Mouse (Mus musculus): ENCODE measurements around the gene Stx8. TPM values are rescaled to one million over a fixed set of nuclear protein-coding genes. Genes with fewer than 3 reads are reported as not detected.

Gene Stx8
- total RNA-seq, 2 experiments from 2014 or later, result 28.1 to 28.4 TPM

GRCm38 (mm10) chr11:68071836-68072235 lies 105.8 kb downstream of the Stx8 start:
- DNase-seq (ENCODE audit: extremely low spot score in 1 of 2, low spot score in 2 of 2), result no peak
- intact Hi-C loops (cut with DNase I), result no loop called here

- intact Hi-C loops (cut with DNase I), result no loop called here
- DNase-seq (ENCODE audit: extremely low spot score in 1 of 2, low spot score in 2 of 2), result no peak
Observed at GRCm38 (mm10) chr11:68072597-68073210, 106.7 kb downstream of the Stx8 start.

- DNase-seq (ENCODE audit: extremely low spot score in 1 of 2, low spot score in 2 of 2), result no peak
- intact Hi-C loops (cut with DNase I), result no loop called here
Observed at GRCm38 (mm10) chr11:68074686-68075085, 108.7 kb downstream of the Stx8 start.

GRCm38 (mm10) chr11:68075331-68075730 lies 109.3 kb downstream of the Stx8 start:
- DNase-seq (ENCODE audit: extremely low spot score in 1 of 2, low spot score in 2 of 2), result no peak
- intact Hi-C loops (cut with DNase I), result no loop called here

- intact Hi-C loops (cut with DNase I), result no loop called here
- no peak for DNase-seq (ENCODE audit: extremely low spot score in 1 of 2, low spot score in 2 of 2)
Observed at GRCm38 (mm10) chr11:68079756-68080155, 113.8 kb downstream of the Stx8 start.

GRCm38 (mm10) chr11:68080999-68081398 lies 115.0 kb downstream of the Stx8 start:
- intact Hi-C loops (cut with DNase I), result no loop called here
- DNase-seq (ENCODE audit: extremely low spot score in 1 of 2, low spot score in 2 of 2), result no peak

GRCm38 (mm10) chr11:68082756-68083155 lies 116.8 kb downstream of the Stx8 start:
- intact Hi-C loops (cut with DNase I), result no loop called here
- no peak for DNase-seq (ENCODE audit: extremely low spot score in 1 of 2, low spot score in 2 of 2)

- intact Hi-C loops (cut with DNase I), result no loop called here
- no peak for DNase-seq (ENCODE audit: extremely low spot score in 1 of 2, low spot score in 2 of 2)
Observed at GRCm38 (mm10) chr11:68083562-68083961, 117.6 kb downstream of the Stx8 start.

- DNase-seq (ENCODE audit: extremely low spot score in 1 of 2, low spot score in 2 of 2), result no peak
- intact Hi-C loops (cut with DNase I), result no loop called here
Observed at GRCm38 (mm10) chr11:68086221-68086620, 120.2 kb downstream of the Stx8 start.

GRCm38 (mm10) chr11:68089426-68089825 lies 123.4 kb downstream of the Stx8 start:
- intact Hi-C loops (cut with DNase I), result no loop called here

GRCm38 (mm10) chr11:68089885-68090592 lies 124.0 kb downstream of the Stx8 start:
- intact Hi-C loops (cut with DNase I), result no loop called here
- DNase-seq (ENCODE audit: extremely low spot score in 1 of 2, low spot score in 2 of 2), result no peak

More at GRCm38 (mm10) chr11:68089426-68089825, 123.4 kb downstream of the Stx8 start:
- no peak for DNase-seq (ENCODE audit: extremely low spot score in 1 of 2, low spot score in 2 of 2)

GRCm38 (mm10) chr11:68091975-68092759 lies 126.2 kb downstream of the Stx8 start:
- no peak for DNase-seq (ENCODE audit: extremely low spot score in 1 of 2, low spot score in 2 of 2)
- intact Hi-C loops (cut with DNase I), result no loop called here

- no peak for DNase-seq (ENCODE audit: extremely low spot score in 1 of 2, low spot score in 2 of 2)
- intact Hi-C loops (cut with DNase I), result no loop called here
Observed at GRCm38 (mm10) chr11:68101598-68101997, 135.6 kb downstream of the Stx8 start.

- no peak for DNase-seq (ENCODE audit: extremely low spot score in 1 of 2, low spot score in 2 of 2)
- intact Hi-C loops (cut with DNase I), result no loop called here
Observed at GRCm38 (mm10) chr11:68103480-68103879, 137.5 kb downstream of the Stx8 start.

- intact Hi-C loops (cut with DNase I), result no loop called here
- no peak for DNase-seq (ENCODE audit: extremely low spot score in 1 of 2, low spot score in 2 of 2)
Observed at GRCm38 (mm10) chr11:68106053-68106452, 140.1 kb downstream of the Stx8 start.

GRCm38 (mm10) chr11:68113454-68114100 lies 147.6 kb downstream of the Stx8 start:
- no peak for DNase-seq (ENCODE audit: extremely low spot score in 1 of 2, low spot score in 2 of 2)
- intact Hi-C loops (cut with DNase I), result no loop called here

GRCm38 (mm10) chr11:68114202-68114601 lies 148.2 kb downstream of the Stx8 start:
- no peak for DNase-seq (ENCODE audit: extremely low spot score in 1 of 2, low spot score in 2 of 2)
- intact Hi-C loops (cut with DNase I), result no loop called here

- no peak for DNase-seq (ENCODE audit: extremely low spot score in 1 of 2, low spot score in 2 of 2)
- intact Hi-C loops (cut with DNase I), result no loop called here
Observed at GRCm38 (mm10) chr11:68116157-68116556, 150.2 kb downstream of the Stx8 start.

- DNase-seq (ENCODE audit: extremely low spot score in 1 of 2, low spot score in 2 of 2), result no peak
- intact Hi-C loops (cut with DNase I), result no loop called here
Observed at GRCm38 (mm10) chr11:68117878-68118660, 152.1 kb downstream of the Stx8 start.

Data from left cerebral cortex, postnatal 10 days (tissue).